Mouse (Mus musculus) layer of hippocampus, adult 6 months (tissue): Measurements from ENCODE around the gene Ankrd54. TPM values are rescaled to one million over a fixed set of nuclear protein-coding genes. Genes with fewer than 3 reads are reported as not detected.

Experiments used
- long read RNA-seq, 2 experiments: library from polyadenylated mRNA; unstranded; transcript quantifications; one replicate each; pipeline ENCODE4 v2.0.0; 2019 to 2020
- polyA plus RNA-seq: library from polyadenylated mRNA; unstranded; fragments of <200 nt; fragmentation: Nextera tagmentation; gene quantifications from 2 replicates; pipeline ENCODE4 v1.2.3, GENCODE M21; 2021

Gene Ankrd54
- polyA plus RNA-seq, result 28.0 and 29.8 TPM in 2 replicates
- long read RNA-seq, experiment 1, transcript Ankrd54-201 (8 exons, 1,904 nt), result major isoform, 60 of 71 reads
- long read RNA-seq, experiment 1, partial matches to known transcripts, result 2 of 71 reads
- long read RNA-seq, experiment 1, other reads (novel, unspliced or antisense), result 7 of 71 reads
- long read RNA-seq, experiment 2, transcript Ankrd54-201 (8 exons, 1,904 nt), result major isoform, 215 of 271 reads
- long read RNA-seq, experiment 2, transcript Ankrd54-206 (8 exons, 1,034 nt), result minor isoform, 17 of 271 reads
- long read RNA-seq, experiment 2, partial matches to known transcripts, result 7 of 271 reads
- long read RNA-seq, experiment 2, other reads (novel, unspliced or antisense), result 28 of 271 reads

DNA sequence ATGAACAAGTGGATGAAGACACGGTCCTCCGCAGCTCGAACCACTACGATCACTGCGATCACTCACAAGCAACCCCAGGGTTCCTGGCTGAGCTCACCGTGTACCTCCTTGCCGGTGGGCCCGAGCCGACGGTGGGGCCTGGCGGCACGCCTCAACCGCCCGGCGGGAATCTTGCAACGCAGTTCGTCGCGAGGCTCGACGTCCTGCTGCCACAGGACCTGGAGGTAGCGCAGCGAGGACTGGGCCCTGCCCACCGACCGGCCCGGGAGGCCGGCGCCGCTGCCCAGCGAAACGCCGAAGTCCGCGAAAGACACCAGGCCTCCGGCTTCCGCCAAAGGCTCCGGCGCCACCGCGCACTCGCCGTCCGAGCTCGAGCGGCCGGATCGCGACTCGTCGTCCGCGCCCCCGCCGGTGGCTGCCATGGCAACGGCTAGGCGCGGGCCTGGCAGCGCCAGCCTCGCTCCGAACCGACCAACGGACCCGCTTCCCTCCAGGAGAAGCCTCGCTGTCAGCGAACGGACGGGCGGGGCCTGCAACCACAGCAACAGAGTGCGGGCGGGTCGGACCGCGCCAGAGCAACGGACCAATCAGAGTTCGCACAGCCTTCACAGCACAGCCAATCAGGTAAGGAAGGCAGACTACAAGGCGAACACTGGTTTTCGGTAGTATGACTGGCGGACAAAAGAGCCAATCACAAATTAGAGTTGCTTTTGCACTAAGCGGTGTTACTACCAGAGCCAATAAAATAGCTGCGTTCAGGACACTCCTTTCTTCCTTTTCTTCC, at the start of gene Ankrd54:
Ankrd54 (minus strand) TSS at position 518 of the 784 bp plus-strand sequence.

DNA sequence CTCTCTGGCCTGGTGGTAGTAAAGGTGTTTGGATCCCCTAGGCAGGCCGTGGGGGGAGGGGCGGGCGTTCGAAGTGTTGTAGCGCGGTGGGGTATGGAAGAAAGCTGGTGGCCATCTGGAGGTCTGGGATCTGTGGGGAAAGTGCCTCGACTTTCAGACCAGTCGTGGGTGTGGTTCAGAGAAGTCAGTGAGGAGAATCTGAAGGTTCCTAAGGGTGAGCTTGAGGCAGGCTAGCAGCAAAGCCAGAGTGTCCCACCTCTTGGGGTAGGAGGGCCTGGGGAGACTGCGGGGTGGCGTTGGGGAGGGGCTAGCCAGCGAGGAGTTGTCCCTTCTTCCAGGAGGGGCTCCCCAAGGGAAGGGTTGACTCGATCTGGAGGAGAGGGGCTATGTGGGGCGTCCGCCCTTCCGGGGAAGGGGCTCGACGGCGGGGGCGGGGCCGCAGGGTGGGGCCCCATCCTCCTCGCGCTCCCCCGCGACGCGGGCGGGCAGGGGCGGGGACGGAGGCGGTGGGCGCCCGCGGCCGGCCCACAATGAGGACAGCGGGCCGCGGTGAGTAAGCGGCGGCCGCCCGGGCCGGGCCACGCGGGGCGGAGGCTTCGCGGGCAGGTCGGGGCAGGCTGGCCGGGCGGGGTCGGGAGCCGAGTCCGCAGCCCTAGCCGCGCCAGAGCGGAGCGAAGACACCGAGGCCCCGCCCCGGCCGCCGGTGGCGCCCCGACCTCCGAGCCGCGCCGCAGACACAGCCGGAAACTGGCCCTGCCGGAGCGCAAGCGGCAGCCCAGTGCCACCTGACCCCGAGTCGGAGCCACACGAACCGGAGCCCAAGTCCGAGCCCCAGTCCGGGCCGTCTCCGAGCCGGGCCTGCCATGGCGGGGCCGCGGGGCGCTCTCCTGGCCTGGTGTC, 46.0 kb upstream of the Ankrd54 start, which contains the start of gene Micall1:
Micall1 (plus strand) TSS at position 478 of the 900 bp plus-strand sequence.

DNA sequence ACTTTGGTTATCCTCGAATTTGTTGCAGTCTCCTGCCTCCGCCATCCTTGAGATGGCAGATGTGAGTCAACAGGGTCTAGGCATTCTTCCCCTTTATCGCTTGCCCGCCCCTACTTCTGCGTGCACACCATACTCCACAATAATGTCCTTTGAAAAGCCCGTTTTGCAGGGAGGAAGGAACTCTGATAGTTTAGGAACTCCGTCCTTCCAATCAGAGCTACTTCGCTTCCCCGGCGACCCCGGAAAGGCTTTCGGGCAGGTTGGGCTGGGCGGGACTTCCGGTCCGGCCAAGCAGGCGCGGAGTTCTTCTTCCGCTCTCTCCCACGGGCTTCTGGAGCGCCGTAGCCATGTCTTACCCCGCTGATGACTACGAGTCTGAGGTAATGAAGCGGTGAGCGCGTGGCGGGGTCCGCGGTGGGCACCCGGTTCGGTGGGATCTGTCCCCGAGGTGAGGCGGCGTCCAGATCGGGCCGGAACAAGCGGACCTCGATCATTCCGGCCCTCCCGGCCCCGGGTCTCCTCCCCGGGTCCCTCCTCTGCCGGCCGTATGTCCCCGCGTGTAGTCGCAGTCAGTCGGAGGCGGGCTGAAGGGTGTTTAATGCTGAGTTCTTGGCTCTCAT, 12.3 kb upstream of the Ankrd54 start, which contains the start of gene Eif3l:
Eif3l (plus strand) TSS at position 267 of the 620 bp plus-strand sequence.

DNA sequence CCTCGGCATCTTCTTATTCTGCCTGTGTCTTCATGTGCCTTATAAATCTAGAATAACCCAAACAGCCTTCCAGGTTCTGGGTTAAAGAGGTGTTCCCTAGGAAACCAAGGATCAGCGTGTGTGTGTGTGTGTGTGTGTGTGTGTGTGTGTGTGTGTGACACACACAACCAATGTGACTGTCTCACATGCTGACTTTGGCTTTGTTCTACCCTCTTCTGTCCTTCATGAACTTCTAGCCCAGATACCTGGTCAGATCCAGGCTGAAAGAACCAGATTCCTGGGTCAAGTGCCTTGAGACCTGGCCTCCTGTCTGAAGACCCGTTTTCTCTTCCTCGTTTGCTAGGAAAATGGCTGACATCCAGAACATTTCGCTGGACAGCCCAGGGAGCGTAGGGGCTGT, 21.1 kb downstream of the Ankrd54 start, which contains the start of gene Galr3:
Galr3 (plus strand) TSS at position 301 of the 400 bp plus-strand sequence.

DNA sequence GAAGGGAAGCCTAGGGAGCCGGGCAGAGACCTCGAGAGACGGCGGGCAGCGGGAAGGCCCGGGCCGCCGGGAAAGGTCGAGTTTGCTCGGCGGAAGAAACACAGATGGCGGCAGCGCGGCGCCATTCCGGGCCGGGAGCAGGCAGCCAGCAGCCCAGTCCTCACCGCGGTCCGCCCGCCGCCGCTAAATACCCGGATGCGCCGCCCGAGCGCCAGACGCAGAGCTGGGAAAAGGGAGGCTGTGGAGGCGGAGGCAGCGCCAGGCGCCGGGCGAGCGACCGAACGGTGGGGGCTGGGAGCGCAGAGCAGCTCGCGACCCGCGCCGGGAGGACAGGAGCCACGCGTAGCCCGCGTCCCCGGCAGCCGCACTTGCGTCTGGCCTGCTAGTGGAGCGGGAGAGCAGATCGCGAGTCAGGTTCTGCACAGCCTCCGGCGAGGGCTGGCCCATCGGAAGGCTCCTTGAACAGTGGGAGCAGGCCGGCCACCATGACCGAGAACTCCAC, 34.4 kb downstream of the Ankrd54 start, which contains the start of gene H1f0:
H1f0 (plus strand) TSS at position 214 of the 502 bp plus-strand sequence.

Other genes starting within 250 kb of the Ankrd54 start
- gene Cdc42ep1, start 220.3 kb downstream of the Ankrd54 start, polyA plus RNA-seq, result 21.1 and 33.4 TPM in 2 replicates
- 0.28 and 0.63 TPM in 2 replicates for gene Lgals2, start 207.4 kb downstream of the Ankrd54 start, polyA plus RNA-seq
- 6.6 and 7.5 TPM in 2 replicates for gene Gga1, start 185.7 kb downstream of the Ankrd54 start, polyA plus RNA-seq
- gene Gm49510, start 163.2 kb downstream of the Ankrd54 start, polyA plus RNA-seq, result 0.13 and 0.19 TPM in 2 replicates
- 2.8 and 4.3 TPM in 2 replicates for gene Sh3bp1, start 163.1 kb downstream of the Ankrd54 start, polyA plus RNA-seq
- 117 and 170 TPM in 2 replicates for gene Pdxp, start 149.0 kb downstream of the Ankrd54 start, polyA plus RNA-seq
- 98.4 and 125 TPM in 2 replicates for gene Lgals1, start 136.2 kb downstream of the Ankrd54 start, polyA plus RNA-seq
- 43.1 and 48.4 TPM in 2 replicates for gene Nol12, start 128.0 kb downstream of the Ankrd54 start, polyA plus RNA-seq
- 4.4 and 5.7 TPM in 2 replicates for gene Triobp, start 115.2 kb downstream of the Ankrd54 start, polyA plus RNA-seq
- 65.5 and 70.9 TPM in 2 replicates for gene H1f0, start 34.4 kb downstream of the Ankrd54 start, polyA plus RNA-seq
- gene Galr3, start 21.0 kb downstream of the Ankrd54 start, polyA plus RNA-seq, result 0.23 TPM in 2 replicates
- gene Eif3l, start 12.3 kb upstream of the Ankrd54 start, polyA plus RNA-seq, result 100 and 106 TPM in 2 replicates
- gene Micall1, start 46.0 kb upstream of the Ankrd54 start, polyA plus RNA-seq, result 3.3 and 3.8 TPM in 2 replicates
- 156 and 172 TPM in 2 replicates for gene Polr2f, start 78.1 kb upstream of the Ankrd54 start, polyA plus RNA-seq
- 18.0 and 24.6 TPM in 2 replicates for gene 1700088E04Rik, start 78.4 kb upstream of the Ankrd54 start, polyA plus RNA-seq
- 8.4 and 10.3 TPM in 2 replicates for gene Sox10, start 102.3 kb upstream of the Ankrd54 start, polyA plus RNA-seq
- gene Pick1, start 166.3 kb upstream of the Ankrd54 start, polyA plus RNA-seq, result 12.5 and 14.9 TPM in 2 replicates
- gene Gm49486, start 166.5 kb upstream of the Ankrd54 start, polyA plus RNA-seq, result 0.25 TPM in 1 of 2 replicates, not detected in the other
- 5.2 TPM in 1 of 2 replicates, not detected in the other for gene Slc16a8, start 191.9 kb upstream of the Ankrd54 start, polyA plus RNA-seq
- gene Baiap2l2, start 222.6 kb upstream of the Ankrd54 start, polyA plus RNA-seq, result 3.8 and 4.6 TPM in 2 replicates